ENCODE assay signal across 21 mouse cellular contexts in genomic region chr2:133400963-133401362, GRCm38 (mm10).
DNase-seq lines count a peak whose midpoint lies in the region; ATAC-seq and TF ChIP-seq lines count a peak whose summit lies in the region.
"Had no signal": no experiment of that assay in that cellular context is flagged by ENCODE, and none has a peak within 500 bp of the region (broad histone marks: within the 10 kb centered on the region; RNA-seq: fewer than 3 reads in every experiment).

No protein-coding gene starts in this region.

- WGBS in hindbrain, embryonic 12.5 days = 23% methylated on average over 3 of the region's 3 CpGs
- 18% methylated on average over 3 of the region's 3 CpGs for WGBS in hindbrain, postnatal 0 days
- 35% methylated on average over 3 of the region's 3 CpGs for WGBS in neural tube, embryonic 11.5 days
- 20% methylated on average over 3 of the region's 3 CpGs for WGBS in neural tube, embryonic 15.5 days
- 7% methylated on average over 3 of the region's 3 CpGs for WGBS in forebrain, embryonic 16.5 days

- no peak overlapping the region for H3K4me3 ChIP-seq in hindbrain, embryonic 12.5 days
- no peak overlapping the region for H3K4me3 ChIP-seq in hindbrain, postnatal 0 days (ENCODE audit: low read length)
- H3K4me3 ChIP-seq in neural tube, embryonic 11.5 days (ENCODE audit: low read depth, low read length) = no peak overlapping the region
- no peak overlapping the region for H3K4me3 ChIP-seq in neural tube, embryonic 15.5 days (replicated peaks)
- no peak overlapping the region for H3K4me3 ChIP-seq in forebrain, embryonic 16.5 days (replicated peaks; ENCODE audit: low read length)
- H3K4me3 ChIP-seq: heart, embryonic 10.5 days; limb, embryonic 10.5 days; liver, embryonic 15.5 days; lung, embryonic 15.5 days; megakaryocyte, embryonic 14.5 days; myocyte had no signal

- peak; percentile 29; the same call in 1 of the 2 replicates for ATAC-seq in hindbrain, embryonic 12.5 days (ENCODE audit: low FRiP score)
- ATAC-seq in hindbrain, postnatal 0 days = no peak
- ATAC-seq in neural tube, embryonic 11.5 days (ENCODE audit: insufficient read depth, low FRiP score, low TSS enrichment) = peak; percentile 38; the same call in 1 of the 2 replicates
- no peak for ATAC-seq in neural tube, embryonic 15.5 days (ENCODE audit: low FRiP score)
- peak; percentile 74 for ATAC-seq in forebrain, embryonic 16.5 days
- ATAC-seq: activated CD4-positive, CD25-positive, alpha-beta regulatory T cell, adult 4 months had no signal

- no peak overlapping the region for H3K27ac ChIP-seq in hindbrain, embryonic 12.5 days
- no peak overlapping the region for H3K27ac ChIP-seq in hindbrain, postnatal 0 days
- H3K27ac ChIP-seq in neural tube, embryonic 11.5 days (ENCODE audit: low read depth, low read length) = no peak overlapping the region
- H3K27ac ChIP-seq in neural tube, embryonic 15.5 days (replicated peaks) = no peak overlapping the region
- no peak overlapping the region for H3K27ac ChIP-seq in forebrain, embryonic 16.5 days (ENCODE audit: low read length)
- H3K27ac ChIP-seq: heart, embryonic 10.5 days; limb, embryonic 10.5 days; liver, embryonic 15.5 days; lung, embryonic 15.5 days had no signal

- peaks cover 8% of the 10 kb centered on the region; the same call in 1 of the 2 replicates for H3K4me1 ChIP-seq in hindbrain, embryonic 12.5 days
- no peaks in the 10 kb centered on the region for H3K4me1 ChIP-seq in hindbrain, postnatal 0 days (ENCODE audit: insufficient read depth, low read length)
- H3K4me1 ChIP-seq in neural tube, embryonic 11.5 days (ENCODE audit: control insufficient read depth, insufficient read depth, low read length) = no peaks in the 10 kb centered on the region
- no peaks in the 10 kb centered on the region for H3K4me1 ChIP-seq in neural tube, embryonic 15.5 days
- H3K4me1 ChIP-seq in forebrain, embryonic 16.5 days (replicated peaks; ENCODE audit: control insufficient read depth, insufficient read depth, low read length) = peaks cover 3% of the 10 kb centered on the region
- H3K4me1 ChIP-seq: lung, embryonic 15.5 days had no signal

- no peak for TF ChIP-seq CTCF in hindbrain, postnatal 0 days (IDR thresholded peaks at IDR 0.05; ENCODE audit: low read depth)

- H3K4me2 ChIP-seq in hindbrain, embryonic 12.5 days (replicated peaks) = no peak overlapping the region
- no peak overlapping the region for H3K4me2 ChIP-seq in hindbrain, postnatal 0 days (ENCODE audit: low read depth, low read length)
- H3K4me2 ChIP-seq in neural tube, embryonic 11.5 days (ENCODE audit: low read depth) = no peak overlapping the region
- H3K4me2 ChIP-seq in neural tube, embryonic 15.5 days = no peak overlapping the region
- H3K4me2 ChIP-seq in forebrain, embryonic 16.5 days (ENCODE audit: low read length) = no peak overlapping the region; the same call in 1 of the 2 replicates
- H3K4me2 ChIP-seq: liver, embryonic 15.5 days; lung, embryonic 15.5 days had no signal

- H3K27me3 ChIP-seq in hindbrain, embryonic 12.5 days = peaks cover 10% of the 10 kb centered on the region
- H3K27me3 ChIP-seq in hindbrain, postnatal 0 days (ENCODE audit: insufficient read depth, low read length) = no peaks in the 10 kb centered on the region
- H3K27me3 ChIP-seq in neural tube, embryonic 11.5 days (ENCODE audit: control insufficient read depth, insufficient read depth, low read length) = no peaks in the 10 kb centered on the region
- H3K27me3 ChIP-seq in neural tube, embryonic 15.5 days (replicated peaks) = no peaks in the 10 kb centered on the region
- H3K27me3 ChIP-seq in forebrain, embryonic 16.5 days (replicated peaks; ENCODE audit: control insufficient read depth, insufficient read depth, low read length) = 0 out of 2 replicates have a peak, but pooled peaks cover 2% of the 10 kb centered on the region
- H3K27me3 ChIP-seq: liver, embryonic 15.5 days; lung, embryonic 15.5 days; megakaryocyte, embryonic 14.5 days had no signal

- H3K9ac ChIP-seq in hindbrain, embryonic 12.5 days = no peak overlapping the region
- H3K9ac ChIP-seq in hindbrain, postnatal 0 days (replicated peaks; ENCODE audit: low read length) = no peak overlapping the region
- H3K9ac ChIP-seq in neural tube, embryonic 11.5 days (ENCODE audit: low read length) = no peak overlapping the region
- H3K9ac ChIP-seq in neural tube, embryonic 15.5 days (replicated peaks) = no peak overlapping the region
- H3K9ac ChIP-seq in forebrain, embryonic 16.5 days (replicated peaks; ENCODE audit: low read depth, low read length) = no peak overlapping the region
- H3K9ac ChIP-seq: liver, embryonic 15.5 days; lung, embryonic 15.5 days had no signal

- no peaks in the 10 kb centered on the region for H3K9me3 ChIP-seq in hindbrain, embryonic 12.5 days (replicated peaks)
- H3K9me3 ChIP-seq in hindbrain, postnatal 0 days (ENCODE audit: low read length) = no peaks in the 10 kb centered on the region
- no peaks in the 10 kb centered on the region for H3K9me3 ChIP-seq in neural tube, embryonic 11.5 days (ENCODE audit: control insufficient read depth, low read length)
- no peaks in the 10 kb centered on the region for H3K9me3 ChIP-seq in neural tube, embryonic 15.5 days (replicated peaks)
- H3K9me3 ChIP-seq in forebrain, embryonic 16.5 days (ENCODE audit: control insufficient read depth, low read length) = no peaks in the 10 kb centered on the region
- H3K9me3 ChIP-seq: heart, embryonic 10.5 days; limb, embryonic 10.5 days; liver, embryonic 15.5 days; lung, embryonic 15.5 days; megakaryocyte, embryonic 14.5 days had no signal

- H3K36me3 ChIP-seq in hindbrain, embryonic 12.5 days = no peaks in the 10 kb centered on the region
- no peaks in the 10 kb centered on the region for H3K36me3 ChIP-seq in hindbrain, postnatal 0 days (ENCODE audit: insufficient read depth, low read length)
- H3K36me3 ChIP-seq in neural tube, embryonic 11.5 days (ENCODE audit: control insufficient read depth, insufficient read depth, low read length) = no peaks in the 10 kb centered on the region
- H3K36me3 ChIP-seq in neural tube, embryonic 15.5 days = no peaks in the 10 kb centered on the region
- H3K36me3 ChIP-seq in forebrain, embryonic 16.5 days (ENCODE audit: control insufficient read depth, insufficient read depth) = no peaks in the 10 kb centered on the region
- H3K36me3 ChIP-seq: heart, embryonic 10.5 days; limb, embryonic 10.5 days; liver, embryonic 15.5 days; lung, embryonic 15.5 days had no signal

- DNase-seq in hindbrain, postnatal 0 days (ENCODE audit: low spot score) = no peak
- no peak for DNase-seq in neural tube, embryonic 11.5 days (ENCODE audit: low spot score)
- DNase-seq in left cerebral cortex, adult 8-10 months (ENCODE audit: low spot score in 2 of 2) = no peak
- DNase-seq in cerebellum, adult 9-11 months = no peak
- DNase-seq: adrenal gland, adult 8-10 months; cerebellum, adult 2 months; heart, postnatal 4 days; kidney, adult 2 months; kidney, postnatal 10 days; liver; lung, postnatal 36 days had no signal

Comparison
In these comparisons a context has a peak if more than half of its experiments do, and no peak if none do; other contexts are left out.
1. ATAC-seq: peak in hindbrain, embryonic 12.5 days (single experiment), neural tube, embryonic 11.5 days (single experiment) and forebrain, embryonic 16.5 days (single experiment); none in hindbrain, postnatal 0 days (single experiment) and neural tube, embryonic 15.5 days (single experiment).